Mouse (Mus musculus) adrenal gland (tissue): ENCODE measurements around the gene Ptpn13.

Experiments used
- intact Hi-C: fragments of 180-260 bp; cut with DNase I; formaldehyde crosslinking; loops from one replicate; pipeline ENCODE4 v1.15.1; 2025

Gene Ptpn13

GRCm38 (mm10) chr5:103456794-103457193 is 31.8 kb downstream of the Ptpn13 start:
- intact Hi-C loops: loop anchor here (5.0 to 10.0 kb wide), 2 partner anchors 104 to 198 kb away; partner anchors contain the start of gene 1700016H13Rik

- intact Hi-C loops: loop anchor here (5.0 to 10.0 kb wide), 2 partner anchors 106 to 196 kb away; partner anchors contain the start of gene 1700016H13Rik
Measured at GRCm38 (mm10) chr5:103458411-103458810, 33.4 kb downstream of the Ptpn13 start.

- intact Hi-C loops: loop anchor here (5.0 to 10.0 kb wide), 2 partner anchors 107 to 196 kb away; partner anchors contain the start of gene 1700016H13Rik
Measured at GRCm38 (mm10) chr5:103458959-103459675, 34.1 kb downstream of the Ptpn13 start.

- intact Hi-C loops: no loop called here
Measured at GRCm38 (mm10) chr5:103460903-103461302, 35.9 kb downstream of the Ptpn13 start.

- intact Hi-C loops: no loop called here
Measured at GRCm38 (mm10) chr5:103463661-103464219, 38.7 kb downstream of the Ptpn13 start.

DNA sequence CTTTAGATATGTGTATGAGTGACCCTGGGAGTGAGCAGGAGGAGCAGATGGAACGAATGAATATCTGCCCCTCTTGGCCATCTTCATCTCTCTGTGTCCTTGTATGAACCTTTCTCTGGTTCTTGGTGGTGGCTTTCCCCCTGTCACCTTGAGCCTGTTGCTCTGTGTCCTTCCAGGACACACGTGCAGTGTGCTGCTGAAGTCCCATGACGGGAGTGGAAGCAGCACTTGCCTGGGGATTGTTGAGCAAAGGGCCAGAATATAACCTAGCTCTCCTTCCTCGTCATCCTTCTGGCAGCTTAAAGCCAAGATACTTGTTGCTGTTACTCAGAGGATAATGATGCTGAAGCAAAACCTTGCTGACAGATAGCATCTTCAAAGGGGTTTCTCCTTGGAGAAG is 39.3 kb downstream of the Ptpn13 start:
- intact Hi-C loops: no loop called here

GRCm38 (mm10) chr5:103464771-103465170 is 39.8 kb downstream of the Ptpn13 start:
- intact Hi-C loops: no loop called here

GRCm38 (mm10) chr5:103472670-103473069 is 47.7 kb downstream of the Ptpn13 start:
- intact Hi-C loops: no loop called here

DNA sequence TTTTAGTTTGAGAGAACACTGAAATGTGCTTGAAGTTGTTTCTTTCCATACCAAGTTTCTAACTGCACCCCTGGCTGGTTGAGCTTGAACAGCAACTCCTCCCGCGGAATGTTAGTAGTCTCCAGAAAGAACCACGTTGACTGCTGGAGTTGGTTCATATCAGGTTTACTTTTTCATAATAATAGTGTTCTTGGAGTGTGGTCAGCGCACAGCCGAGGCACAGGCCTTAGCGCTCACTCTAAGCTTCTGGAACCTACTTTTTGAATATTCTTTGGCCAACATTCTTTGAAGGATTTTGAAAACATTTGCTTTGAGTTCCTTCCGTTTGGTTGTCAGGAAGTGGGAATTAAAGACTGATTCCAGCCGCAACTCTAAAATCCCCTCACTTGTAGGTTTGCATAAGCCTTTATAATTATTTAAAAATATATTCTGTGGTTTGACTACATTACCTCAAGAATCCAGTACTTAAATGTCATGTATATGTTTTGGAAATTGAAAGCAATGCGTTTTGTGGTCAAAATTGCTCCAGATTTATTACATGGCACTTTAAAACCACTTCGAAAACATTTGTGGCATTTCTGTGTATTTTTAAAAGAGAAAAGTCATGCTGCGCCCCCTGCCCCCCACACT is 48.6 kb downstream of the Ptpn13 start:
- intact Hi-C loops: no loop called here

DNA sequence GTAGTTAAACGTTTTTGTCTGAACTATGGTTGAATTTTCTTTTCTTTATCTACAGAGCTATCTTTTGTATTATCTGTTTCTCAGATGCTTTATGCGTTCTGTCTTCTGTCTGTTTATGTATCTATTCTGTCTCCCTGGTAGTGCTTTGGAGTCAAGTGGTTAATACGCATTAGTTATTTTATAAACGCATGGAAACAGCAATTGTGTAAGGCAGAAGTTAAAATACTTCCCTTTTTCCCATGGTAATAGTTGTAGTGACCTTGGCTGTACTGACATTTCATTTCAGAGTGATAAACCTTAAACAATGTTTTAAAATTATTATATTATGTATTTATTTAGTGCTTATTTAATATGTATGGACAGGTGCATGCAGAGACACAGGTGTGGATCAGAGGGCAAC is 49.3 kb downstream of the Ptpn13 start:
- intact Hi-C loops: no loop called here

- intact Hi-C loops: no loop called here
Measured at GRCm38 (mm10) chr5:103475503-103475902, 50.5 kb downstream of the Ptpn13 start.

GRCm38 (mm10) chr5:103479503-103479902 is 54.5 kb downstream of the Ptpn13 start:
- intact Hi-C loops: no loop called here

GRCm38 (mm10) chr5:103481222-103481621 is 56.2 kb downstream of the Ptpn13 start:
- intact Hi-C loops: no loop called here

DNA sequence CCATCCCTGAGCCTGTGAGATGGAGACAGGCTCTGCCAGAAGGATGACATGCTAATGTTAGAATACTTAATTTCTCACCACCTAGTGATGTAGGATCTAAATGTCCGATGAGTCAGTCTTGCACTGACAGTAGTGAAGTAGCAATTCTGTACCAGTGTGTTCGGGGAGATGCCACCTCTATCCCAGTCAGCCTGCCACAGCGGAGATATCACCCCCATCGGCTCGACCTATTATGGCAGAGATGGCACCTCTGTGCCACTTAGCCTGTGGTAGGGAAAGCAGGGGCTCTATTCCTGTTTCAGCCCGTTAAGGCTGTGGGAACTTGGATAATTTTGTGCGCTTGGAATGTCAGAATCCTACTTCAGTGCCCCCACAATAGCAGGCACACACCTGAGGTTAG is 62.0 kb downstream of the Ptpn13 start:
- intact Hi-C loops: no loop called here

- intact Hi-C loops: no loop called here
Measured at GRCm38 (mm10) chr5:103490964-103491363, 66.0 kb downstream of the Ptpn13 start.

GRCm38 (mm10) chr5:103491788-103492187 is 66.8 kb downstream of the Ptpn13 start:
- intact Hi-C loops: no loop called here

DNA sequence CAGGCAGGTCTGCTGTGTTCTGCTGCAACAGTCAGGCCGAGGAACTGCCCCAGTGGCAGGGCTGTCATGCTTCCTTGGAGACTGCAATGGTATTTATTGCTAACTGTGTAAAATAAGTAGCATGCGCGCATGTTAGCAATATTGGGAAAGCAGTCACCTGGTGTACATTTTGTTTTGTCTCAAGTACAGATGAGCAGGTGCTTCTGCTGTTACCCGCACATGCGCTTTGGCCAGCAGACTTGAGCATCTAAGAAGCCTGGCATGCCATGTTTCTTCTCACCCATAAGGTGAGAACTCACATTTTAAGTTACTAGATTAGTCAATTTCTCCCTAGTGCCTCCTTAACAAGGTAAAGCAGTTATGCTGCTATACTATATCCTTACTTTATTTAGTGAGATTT is 72.1 kb downstream of the Ptpn13 start:
- intact Hi-C loops: no loop called here

DNA sequence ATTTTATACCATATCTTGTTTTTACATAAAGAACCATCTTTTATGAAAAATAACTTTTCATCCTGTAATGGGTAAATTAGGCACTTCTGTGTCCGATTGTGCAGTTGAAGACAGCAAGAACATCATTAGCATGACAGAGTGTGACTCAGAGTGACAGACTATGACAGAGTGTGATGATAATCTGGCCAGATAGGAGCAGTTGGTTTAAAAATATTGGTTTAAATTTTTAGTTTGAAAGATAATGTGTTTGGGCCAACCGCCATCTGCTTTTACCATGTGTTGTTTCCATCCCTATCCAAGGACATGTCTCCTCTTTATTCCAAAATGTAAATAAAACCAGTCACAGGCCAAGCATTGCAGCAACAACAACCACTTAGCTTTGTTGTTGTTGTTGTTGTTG is 72.5 kb downstream of the Ptpn13 start:
- intact Hi-C loops: no loop called here

DNA sequence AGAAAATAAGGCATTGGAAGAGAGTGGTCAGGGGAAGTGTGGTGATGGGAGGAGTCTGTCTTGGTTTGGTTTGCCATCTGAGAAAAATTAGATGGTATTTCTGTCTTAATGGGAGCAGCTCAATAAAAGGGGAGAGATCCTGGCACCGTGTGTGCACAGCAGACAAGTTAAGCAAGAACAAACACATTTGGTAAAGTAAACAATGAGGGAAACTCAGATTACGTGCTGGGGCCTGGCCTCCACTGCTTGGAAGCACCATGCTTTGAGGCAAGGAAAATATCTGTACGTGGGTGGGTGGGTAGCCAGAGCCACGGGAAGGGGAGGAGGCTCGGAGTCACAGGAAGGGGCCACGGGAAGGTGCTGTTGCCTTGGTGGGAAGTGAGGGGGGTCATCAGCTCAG is 74.3 kb downstream of the Ptpn13 start:
- intact Hi-C loops: no loop called here

- intact Hi-C loops: no loop called here
Measured at GRCm38 (mm10) chr5:103501076-103501475, 76.1 kb downstream of the Ptpn13 start.

GRCm38 (mm10) chr5:103501839-103502238 is 76.8 kb downstream of the Ptpn13 start:
- intact Hi-C loops: no loop called here

DNA sequence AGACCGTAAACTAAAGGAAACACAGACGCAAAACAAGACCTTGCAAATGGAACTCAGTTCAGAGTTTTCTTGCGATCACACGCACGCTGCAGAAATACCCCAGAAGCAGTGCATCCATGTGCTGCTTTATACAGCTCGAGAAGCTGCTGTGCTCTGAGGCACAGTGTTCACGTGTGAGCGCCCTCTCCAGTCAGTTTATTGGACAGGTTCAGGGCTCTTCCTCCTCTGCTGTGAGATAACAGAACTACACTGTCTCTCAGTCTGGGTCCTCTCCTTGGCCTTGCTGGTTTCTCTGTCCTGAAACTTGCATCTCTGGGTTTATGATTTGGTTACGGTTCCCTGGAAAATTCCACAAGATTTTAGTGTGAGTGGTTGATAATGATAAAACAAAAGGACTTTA is 88.2 kb downstream of the Ptpn13 start:
- intact Hi-C loops: no loop called here
